Mouse (Mus musculus): ENCODE measurements around the gene Gucy2d. TPM values are rescaled to one million over a fixed set of nuclear protein-coding genes. Genes with fewer than 3 reads are reported as not detected.
A peak's percentile ranks its signal among the peaks of the same experiment; 100 is the strongest.

Gene Gucy2d
- polyA plus RNA-seq, 2 experiments, result not detected

DNA sequence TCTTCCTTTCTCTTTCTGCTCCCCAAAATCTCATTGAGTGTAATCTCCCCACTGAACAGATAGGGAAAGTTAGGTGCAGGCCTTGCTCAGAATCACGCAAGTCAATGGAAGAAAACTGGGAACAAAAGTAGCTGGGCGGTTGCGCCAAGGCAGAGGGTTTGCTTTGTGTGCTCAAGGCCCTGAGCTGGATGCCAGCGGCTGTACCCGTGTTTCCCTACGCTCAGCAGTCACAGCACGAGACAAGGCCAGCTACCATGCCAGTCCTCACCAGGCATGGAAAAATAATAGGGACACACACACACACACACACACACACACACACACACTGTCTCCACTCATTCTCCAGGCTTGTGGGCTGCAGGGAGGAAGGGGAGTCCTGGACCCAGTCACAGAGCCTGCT lies 60.9 kb downstream of the Gucy2d start:
- ATAC-seq (ENCODE audit: low FRiP score, low read depth) (no peak), DNase-seq (ENCODE audit: low spot score) (no peak)
- H3K4me2 ChIP-seq (replicated peaks; ENCODE audit: low read depth, low read length, severe bottlenecking), result no peak overlapping the region
- 92% methylated on average over 7 of the region's 7 CpGs for WGBS
- no peak overlapping the region for H3K9ac ChIP-seq (ENCODE audit: low read depth, low read length, severe bottlenecking)
- H3K36me3 ChIP-seq (ENCODE audit: control insufficient read depth, insufficient read depth, low read length), result no peaks in the 10 kb centered on the region
- no peak overlapping the region for H3K27ac ChIP-seq (replicated peaks; ENCODE audit: low read depth, low read length)
- TF ChIP-seq POLR2A (IDR thresholded peaks at IDR 0.05; ENCODE audit: borderline replicate concordance, extremely low read depth, insufficient read depth, insufficient read length), result no peak
- no peak overlapping the region for H3K4me3 ChIP-seq (replicated peaks; ENCODE audit: low read length)
- no peaks in the 10 kb centered on the region for H3K27me3 ChIP-seq (ENCODE audit: control insufficient read depth, insufficient read depth, low read length)
- H3K4me1 ChIP-seq (ENCODE audit: control insufficient read depth, insufficient read depth, low read length), result peaks cover 36% of the 10 kb centered on the region
- no peaks in the 10 kb centered on the region for H3K9me3 ChIP-seq (ENCODE audit: control insufficient read depth, low read length)

DNA sequence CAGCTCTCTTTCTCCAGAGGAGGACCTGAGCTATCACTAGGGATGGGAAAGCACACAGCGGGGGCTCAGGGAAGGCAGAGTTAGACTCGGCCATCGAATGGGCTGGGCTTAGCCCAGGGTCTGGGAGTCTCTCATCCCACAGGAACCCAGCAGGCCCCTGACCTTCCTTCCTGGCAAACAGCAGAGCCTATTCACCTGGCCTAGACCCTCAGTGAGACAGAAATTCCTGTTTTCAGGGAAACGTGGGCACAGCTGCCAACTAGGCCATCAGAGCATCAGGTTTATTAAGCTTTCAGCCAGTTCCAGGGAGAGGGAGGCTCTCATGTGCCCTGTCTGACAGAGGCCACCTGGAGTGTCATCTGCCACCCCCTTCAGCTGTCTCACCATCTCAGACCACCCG lies 62.7 kb downstream of the Gucy2d start:
- Histone ChIP-seq H3K36me3 (ENCODE audit: control insufficient read depth, insufficient read depth, low read length) (no peaks in the 10 kb centered on the region), H3K9me3 (ENCODE audit: control insufficient read depth, low read length) (no peaks in the 10 kb centered on the region), H3K27ac (replicated peaks; ENCODE audit: low read depth, low read length) (no peak overlapping the region), H3K4me1 (ENCODE audit: control insufficient read depth, insufficient read depth, low read length) (peaks cover 36% of the 10 kb centered on the region), H3K27me3 (ENCODE audit: control insufficient read depth, insufficient read depth, low read length) (no peaks in the 10 kb centered on the region), H3K9ac (ENCODE audit: low read depth, low read length, severe bottlenecking) (no peak overlapping the region), H3K4me2 (replicated peaks; ENCODE audit: low read depth, low read length, severe bottlenecking) (no peak overlapping the region), H3K4me3 (replicated peaks; ENCODE audit: low read length) (no peak overlapping the region)
- DNase-seq (ENCODE audit: low spot score) (no peak), ATAC-seq (ENCODE audit: low FRiP score, low read depth) (no peak)
- no peak for TF ChIP-seq POLR2A (IDR thresholded peaks at IDR 0.05; ENCODE audit: borderline replicate concordance, extremely low read depth, insufficient read depth, insufficient read length)
- 48% methylated on average over 5 of the region's 5 CpGs for WGBS

DNA sequence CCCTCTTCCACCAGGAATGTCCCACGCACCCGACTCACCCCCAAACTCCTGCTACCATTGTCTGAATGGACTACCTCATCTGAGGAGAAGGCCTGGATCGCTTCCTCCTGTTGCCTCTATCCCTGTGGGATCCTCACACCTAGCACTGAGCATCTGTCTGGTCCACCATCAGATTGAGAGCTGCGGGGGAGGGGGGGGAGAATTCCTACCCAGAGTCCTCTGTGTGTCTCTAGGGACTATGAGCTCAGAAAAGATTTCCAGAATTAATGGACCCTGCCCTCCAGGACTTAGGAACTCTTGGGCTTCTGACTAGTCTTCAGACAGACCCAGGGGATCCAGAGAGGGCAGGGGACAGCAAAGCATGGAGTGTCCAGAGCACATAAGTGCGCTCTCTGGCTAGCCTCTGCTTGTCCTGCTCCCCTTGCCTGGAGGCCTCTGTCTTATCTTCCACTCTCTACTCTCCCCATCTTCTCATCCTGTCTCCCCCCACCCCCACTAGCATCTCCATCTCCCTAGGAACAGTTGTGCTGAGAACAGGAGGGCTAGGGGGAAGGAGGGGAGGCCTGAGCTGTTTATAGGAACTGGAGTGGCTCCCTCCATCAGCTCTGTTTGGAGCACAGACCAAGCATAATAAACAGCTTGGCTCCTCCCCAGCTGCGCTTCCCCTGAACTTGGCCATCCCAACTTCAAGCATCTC lies 63.9 kb downstream of the Gucy2d start:
- no peak overlapping the region for H3K4me2 ChIP-seq (replicated peaks; ENCODE audit: low read depth, low read length, severe bottlenecking)
- WGBS, result 65% methylated on average over 6 of the region's 6 CpGs
- no peaks in the 10 kb centered on the region for H3K27me3 ChIP-seq (ENCODE audit: control insufficient read depth, insufficient read depth, low read length)
- no peaks in the 10 kb centered on the region for H3K9me3 ChIP-seq (ENCODE audit: control insufficient read depth, low read length)
- DNase-seq (ENCODE audit: low spot score), result peak; percentile 81
- ATAC-seq (ENCODE audit: low FRiP score, low read depth), result peak; percentile 78
- H3K9ac ChIP-seq (ENCODE audit: low read depth, low read length, severe bottlenecking), result no peak overlapping the region
- peaks cover 36% of the 10 kb centered on the region for H3K4me1 ChIP-seq (ENCODE audit: control insufficient read depth, insufficient read depth, low read length)
- no peak overlapping the region for H3K4me3 ChIP-seq (replicated peaks; ENCODE audit: low read length)
- no peak for TF ChIP-seq POLR2A (IDR thresholded peaks at IDR 0.05; ENCODE audit: borderline replicate concordance, extremely low read depth, insufficient read depth, insufficient read length)
- H3K36me3 ChIP-seq (ENCODE audit: control insufficient read depth, insufficient read depth, low read length), result no peaks in the 10 kb centered on the region
- no peak overlapping the region for H3K27ac ChIP-seq (replicated peaks; ENCODE audit: low read depth, low read length)

DNA sequence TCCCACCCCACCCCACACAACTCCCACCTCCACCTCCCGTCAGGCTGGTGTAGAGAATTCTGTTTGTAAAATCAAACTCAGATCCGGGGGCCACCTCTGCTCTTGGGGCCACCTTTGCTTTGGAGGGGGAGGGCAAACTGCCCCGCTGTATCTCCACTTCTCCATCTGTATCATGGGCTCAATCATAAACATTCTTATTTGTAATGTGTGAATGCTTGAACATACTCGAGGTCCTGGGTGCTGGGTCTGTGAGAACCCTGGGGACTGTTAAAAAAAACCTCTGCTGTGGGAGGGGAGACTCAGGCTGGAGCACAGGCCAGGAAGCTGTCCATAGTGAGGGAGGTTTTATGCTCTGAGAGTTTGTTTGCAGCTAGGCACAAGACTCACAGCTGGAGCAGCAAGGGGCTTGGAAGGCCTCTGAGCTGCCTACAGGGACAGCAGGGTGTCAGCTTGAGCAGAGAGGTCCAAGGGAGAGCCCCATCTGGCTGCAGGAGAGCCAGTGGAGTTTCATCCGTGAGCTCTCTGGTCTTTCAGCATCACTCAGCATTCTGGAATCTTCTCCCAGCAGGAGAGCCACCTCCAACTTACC lies 64.6 kb downstream of the Gucy2d start:
- 28% methylated on average over 5 of the region's 5 CpGs for WGBS
- no peak overlapping the region for H3K4me2 ChIP-seq (replicated peaks; ENCODE audit: low read depth, low read length, severe bottlenecking)
- no peaks in the 10 kb centered on the region for H3K36me3 ChIP-seq (ENCODE audit: control insufficient read depth, insufficient read depth, low read length)
- TF ChIP-seq POLR2A (IDR thresholded peaks at IDR 0.05; ENCODE audit: borderline replicate concordance, extremely low read depth, insufficient read depth, insufficient read length), result no peak
- 0 out of 2 replicates have a peak overlapping the region, but pooled peaks have one; percentile 43 for H3K27ac ChIP-seq (replicated peaks; ENCODE audit: low read depth, low read length)
- H3K4me1 ChIP-seq (ENCODE audit: control insufficient read depth, insufficient read depth, low read length), result peaks cover 30% of the 10 kb centered on the region
- DNase-seq (ENCODE audit: low spot score), result no peak
- H3K4me3 ChIP-seq (replicated peaks; ENCODE audit: low read length), result no peak overlapping the region
- H3K9ac ChIP-seq (ENCODE audit: low read depth, low read length, severe bottlenecking), result no peak overlapping the region
- H3K27me3 ChIP-seq (ENCODE audit: control insufficient read depth, insufficient read depth, low read length), result no peaks in the 10 kb centered on the region
- no peaks in the 10 kb centered on the region for H3K9me3 ChIP-seq (ENCODE audit: control insufficient read depth, low read length)
- no peak for ATAC-seq (ENCODE audit: low FRiP score, low read depth)

DNA sequence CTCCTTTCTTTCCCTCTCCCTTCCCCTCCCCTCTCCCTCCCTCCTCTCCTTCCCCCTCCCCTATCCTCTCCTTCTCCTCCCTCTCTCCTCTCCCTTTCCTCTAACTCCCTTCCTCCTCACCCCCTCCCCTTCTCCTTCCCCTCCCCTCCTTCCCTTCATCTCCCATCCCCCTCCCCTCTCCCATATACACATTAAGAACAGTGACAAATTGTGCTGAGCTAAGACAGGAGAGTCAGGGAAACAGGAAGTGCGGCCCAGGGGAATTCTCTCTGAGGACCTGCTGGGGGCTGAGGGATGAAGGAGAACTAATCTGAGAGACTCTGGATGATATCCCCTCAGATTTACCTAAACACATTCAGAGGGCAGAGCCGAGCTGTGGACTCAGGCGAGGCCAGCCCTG lies 65.4 kb downstream of the Gucy2d start:
- DNase-seq (ENCODE audit: low spot score) (no peak), ATAC-seq (ENCODE audit: low FRiP score, low read depth) (no peak)
- peaks cover 22% of the 10 kb centered on the region for H3K4me1 ChIP-seq (ENCODE audit: control insufficient read depth, insufficient read depth, low read length)
- H3K4me3 ChIP-seq (replicated peaks; ENCODE audit: low read length), result no peak overlapping the region
- H3K27ac ChIP-seq (replicated peaks; ENCODE audit: low read depth, low read length), result no peak overlapping the region
- WGBS, result 31% methylated on average over 3 of the region's 3 CpGs
- H3K4me2 ChIP-seq (replicated peaks; ENCODE audit: low read depth, low read length, severe bottlenecking), result no peak overlapping the region
- H3K9ac ChIP-seq (ENCODE audit: low read depth, low read length, severe bottlenecking), result no peak overlapping the region
- no peak for TF ChIP-seq POLR2A (IDR thresholded peaks at IDR 0.05; ENCODE audit: borderline replicate concordance, extremely low read depth, insufficient read depth, insufficient read length)
- no peaks in the 10 kb centered on the region for H3K27me3 ChIP-seq (ENCODE audit: control insufficient read depth, insufficient read depth, low read length)
- no peaks in the 10 kb centered on the region for H3K9me3 ChIP-seq (ENCODE audit: control insufficient read depth, low read length)
- no peaks in the 10 kb centered on the region for H3K36me3 ChIP-seq (ENCODE audit: control insufficient read depth, insufficient read depth, low read length)
